Mouse (Mus musculus) ovary, postnatal 36 days (tissue): ENCODE data around the gene Kcnj9.

Source experiments
- DNase-seq: peaks from one replicate; pipeline ENCODE4 v3.0.0; 2022; ENCODE audit warnings: low spot score, mixed read lengths

The Kcnj9 gene

GRCm38 (mm10) chr1:172311921-172312767 is 17.0 kb downstream of the Kcnj9 start:
- DNase-seq, result peak; percentile 92

- DNase-seq, result peak; percentile 62
Measured at GRCm38 (mm10) chr1:172311248-172311906, 17.7 kb downstream of the Kcnj9 start.

- DNase-seq, result peak; percentile 89
Measured at GRCm38 (mm10) chr1:172309699-172310398, 19.3 kb downstream of the Kcnj9 start.

GRCm38 (mm10) chr1:172308409-172308808 is 20.7 kb downstream of the Kcnj9 start:
- DNase-seq, result no peak

GRCm38 (mm10) chr1:172307936-172308335 is 21.2 kb downstream of the Kcnj9 start:
- no peak for DNase-seq

- no peak for DNase-seq
Measured at GRCm38 (mm10) chr1:172306885-172307284, 22.2 kb downstream of the Kcnj9 start.

GRCm38 (mm10) chr1:172306196-172306595 is 22.9 kb downstream of the Kcnj9 start:
- DNase-seq, result no peak

GRCm38 (mm10) chr1:172305635-172306034 is 23.5 kb downstream of the Kcnj9 start:
- no peak for DNase-seq

- DNase-seq, result no peak
Measured at GRCm38 (mm10) chr1:172305153-172305552, 24.0 kb downstream of the Kcnj9 start.

- DNase-seq, result no peak
Measured at GRCm38 (mm10) chr1:172304443-172304842, 24.7 kb downstream of the Kcnj9 start.

GRCm38 (mm10) chr1:172302851-172303250 is 26.3 kb downstream of the Kcnj9 start:
- no peak for DNase-seq

GRCm38 (mm10) chr1:172302311-172302710 is 26.8 kb downstream of the Kcnj9 start:
- DNase-seq, result no peak

- no peak for DNase-seq
Measured at GRCm38 (mm10) chr1:172301180-172301579, 27.9 kb downstream of the Kcnj9 start.

- DNase-seq, result no peak
Measured at GRCm38 (mm10) chr1:172300247-172300646, 28.9 kb downstream of the Kcnj9 start.

GRCm38 (mm10) chr1:172299528-172299927 is 29.6 kb downstream of the Kcnj9 start:
- no peak for DNase-seq

- peak; percentile 39 for DNase-seq
Measured at GRCm38 (mm10) chr1:172297611-172298537, 31.2 kb downstream of the Kcnj9 start, which contains the start of gene Atp1a2. Gene Atp1a2 (minus strand): TSS chr1:172298064.

- no peak for DNase-seq
Measured at GRCm38 (mm10) chr1:172296816-172297510, 32.2 kb downstream of the Kcnj9 start.

- peak; percentile 30 for DNase-seq
Measured at GRCm38 (mm10) chr1:172295751-172296197, 33.3 kb downstream of the Kcnj9 start.

- DNase-seq, result no peak
Measured at GRCm38 (mm10) chr1:172293449-172293848, 35.7 kb downstream of the Kcnj9 start.

- no peak for DNase-seq
Measured at GRCm38 (mm10) chr1:172292880-172293279, 36.2 kb downstream of the Kcnj9 start.

- DNase-seq, result no peak
Measured at GRCm38 (mm10) chr1:172289617-172289946, 39.5 kb downstream of the Kcnj9 start.
